Mouse (Mus musculus) thymus, postnatal 25 days (tissue): Measurements from ENCODE around the gene Neurl2.
"Not testable (repeated sequence)": the region's sequence is repeated elsewhere in the genome, so short reads cannot be mapped to it uniquely, and the experiment has no call there.

Source experiments
- DNase-seq: peaks from one replicate; pipeline ENCODE4 v3.0.0; 2022

The Neurl2 gene

DNA sequence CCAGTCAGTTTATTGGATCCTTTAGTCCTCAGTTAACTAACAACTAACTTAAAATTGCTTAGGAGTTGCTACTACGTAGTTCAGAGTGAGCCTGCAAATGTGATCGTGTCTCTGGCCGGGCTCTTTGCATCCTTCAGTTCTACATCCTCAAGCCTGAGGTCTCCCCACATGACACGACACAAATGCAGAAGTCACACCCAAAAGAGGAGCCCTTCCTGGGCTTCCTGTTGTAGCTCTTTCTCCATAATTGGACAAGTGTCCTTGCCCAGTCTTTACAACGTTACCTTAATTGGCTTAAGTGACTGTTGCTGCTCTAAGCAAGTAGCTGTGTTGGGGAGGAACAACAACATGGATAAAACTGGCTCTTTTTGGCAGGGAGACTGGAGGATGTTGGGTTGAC is 17.9 kb downstream of the Neurl2 start:
- DNase-seq = no peak

DNA sequence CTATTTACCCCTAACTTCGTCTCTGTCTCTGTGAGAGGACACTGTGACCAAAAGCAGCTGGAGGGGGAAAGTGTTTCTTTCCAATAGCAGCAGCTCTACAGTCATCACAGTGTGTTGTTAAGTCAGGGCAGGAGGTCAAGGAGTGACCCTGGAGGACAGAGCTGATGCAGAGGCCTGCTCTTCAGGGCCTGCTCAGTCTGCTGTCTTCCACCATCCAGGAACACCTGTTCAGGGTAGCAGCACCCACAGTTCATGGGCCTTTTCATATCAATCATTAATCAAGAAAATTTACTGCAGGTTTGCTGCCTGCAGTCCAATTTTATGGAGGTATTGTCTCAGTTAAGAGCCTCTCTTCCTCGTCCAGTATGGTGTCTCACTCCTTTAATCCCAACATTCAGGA is 19.7 kb downstream of the Neurl2 start:
- no peak for DNase-seq

GRCm38 (mm10) chr2:164806614-164807013 is 26.6 kb downstream of the Neurl2 start:
- no peak for DNase-seq

DNA sequence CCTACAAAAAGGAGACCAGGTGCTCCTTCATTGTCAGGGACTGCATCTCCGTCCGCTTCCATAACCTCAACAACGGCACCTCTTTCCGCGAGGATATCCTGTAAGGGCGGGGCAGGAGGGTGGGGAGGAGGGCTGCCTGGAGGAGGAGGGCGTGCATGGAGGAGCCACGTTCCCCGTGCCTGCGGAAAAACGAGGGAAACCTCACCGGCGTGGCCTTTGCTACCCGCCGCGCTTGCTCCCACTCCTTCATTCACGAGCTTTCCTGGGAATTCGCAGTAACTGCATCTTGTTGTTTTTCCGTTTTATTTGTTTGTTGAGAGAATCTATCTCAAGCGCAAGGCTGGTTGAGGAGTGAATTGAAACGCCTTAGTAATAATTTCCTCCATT is 27.9 kb downstream of the Neurl2 start:
- DNase-seq = no peak

- DNase-seq = peak; percentile 99
These were observed 28.5 kb downstream of the Neurl2 start, which contains the start of the genes Acot8 and Zswim3 for GRCm38 (mm10) chr2:164804533-164805331. Gene Acot8 (minus strand): TSS chr2:164804882. Gene Zswim3 (plus strand): TSS chr2:164805098.

DNA sequence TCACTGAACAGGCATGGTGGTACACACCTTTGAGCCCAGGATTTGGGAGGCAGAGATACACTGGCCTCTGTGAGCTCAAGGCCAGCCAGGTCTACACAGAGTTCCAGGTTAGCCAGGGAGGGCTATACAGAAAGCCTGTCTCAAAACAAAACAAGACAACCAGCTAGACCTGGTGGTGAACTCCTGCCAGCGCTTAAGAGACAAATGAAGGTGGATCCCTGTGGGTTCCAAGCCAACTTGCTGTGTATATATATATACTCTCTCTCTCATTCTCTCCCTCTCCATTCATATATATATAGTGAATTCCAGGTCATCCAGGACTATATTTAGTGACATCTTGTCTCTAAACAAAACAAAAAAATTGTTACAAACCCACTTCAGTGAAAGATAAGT is 29.3 kb downstream of the Neurl2 start:
- no peak for DNase-seq

GRCm38 (mm10) chr2:164803201-164803920 is 29.9 kb downstream of the Neurl2 start:
- no peak for DNase-seq

- DNase-seq = no peak
These were observed 32.8 kb downstream of the Neurl2 start for GRCm38 (mm10) chr2:164800252-164801004.

DNA sequence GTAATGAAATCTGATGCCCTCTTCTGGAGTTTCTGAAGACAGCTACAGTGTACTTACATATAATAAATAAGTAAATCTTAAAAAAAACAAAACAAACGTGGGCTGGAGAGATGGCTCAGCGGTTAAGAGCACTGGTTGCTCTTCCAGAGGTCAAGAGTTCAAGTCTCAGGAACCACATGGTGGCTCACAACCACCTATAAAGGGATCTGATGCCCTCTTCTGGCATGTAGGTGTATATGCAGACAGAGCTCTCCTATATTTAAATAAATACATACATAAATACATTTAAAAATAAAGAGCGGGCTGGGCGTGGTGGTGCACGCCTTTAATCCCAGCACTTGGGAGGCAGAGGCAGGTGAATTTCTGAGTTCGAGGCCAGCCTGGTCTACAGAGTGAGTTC is 34.7 kb downstream of the Neurl2 start:
- DNase-seq = not testable (repeated sequence)

GRCm38 (mm10) chr2:164795868-164796267 is 37.4 kb downstream of the Neurl2 start:
- no peak for DNase-seq

- DNase-seq = peak; percentile 66
These were observed 39.0 kb downstream of the Neurl2 start for GRCm38 (mm10) chr2:164794293-164794692.

DNA sequence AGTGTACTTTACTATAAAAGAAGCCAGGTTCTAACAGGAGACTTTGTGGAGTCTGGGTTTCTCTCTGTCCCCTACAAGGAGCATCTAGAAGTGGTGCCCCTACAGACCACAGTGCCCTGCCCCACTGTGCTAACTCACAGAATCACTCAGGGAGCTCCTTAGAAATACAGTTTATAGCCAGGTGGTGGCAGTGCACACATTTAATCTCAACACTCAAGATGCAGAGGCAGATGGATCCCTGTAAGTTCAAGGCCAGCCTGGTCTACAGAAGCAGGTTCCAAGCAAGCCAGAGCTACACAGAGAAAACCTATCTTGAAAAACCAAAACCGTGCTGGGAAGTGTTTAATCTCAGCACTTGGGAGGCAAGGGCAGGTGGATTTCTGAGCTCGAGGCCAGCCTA is 39.5 kb downstream of the Neurl2 start:
- no peak for DNase-seq

DNA sequence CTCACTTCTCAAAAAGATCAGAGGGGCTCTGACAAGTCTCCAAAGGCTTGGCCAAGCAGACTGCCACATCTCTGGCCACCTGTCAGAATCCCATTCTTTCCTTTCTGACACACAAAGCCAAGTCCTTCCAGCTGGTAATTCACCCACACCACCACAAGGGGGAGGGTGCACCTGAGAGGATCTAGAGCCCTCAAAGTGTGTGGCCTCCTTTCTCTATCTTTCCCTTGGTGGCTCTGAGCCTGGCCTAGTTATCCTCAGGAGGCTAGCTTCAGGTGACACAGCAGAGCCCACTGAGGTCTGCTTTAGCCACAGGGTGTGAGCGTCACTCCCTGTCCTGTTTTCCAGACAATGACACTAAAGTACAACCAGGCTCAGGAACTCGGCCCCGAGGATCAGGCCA is 40.0 kb downstream of the Neurl2 start:
- DNase-seq = peak; percentile 66

DNA sequence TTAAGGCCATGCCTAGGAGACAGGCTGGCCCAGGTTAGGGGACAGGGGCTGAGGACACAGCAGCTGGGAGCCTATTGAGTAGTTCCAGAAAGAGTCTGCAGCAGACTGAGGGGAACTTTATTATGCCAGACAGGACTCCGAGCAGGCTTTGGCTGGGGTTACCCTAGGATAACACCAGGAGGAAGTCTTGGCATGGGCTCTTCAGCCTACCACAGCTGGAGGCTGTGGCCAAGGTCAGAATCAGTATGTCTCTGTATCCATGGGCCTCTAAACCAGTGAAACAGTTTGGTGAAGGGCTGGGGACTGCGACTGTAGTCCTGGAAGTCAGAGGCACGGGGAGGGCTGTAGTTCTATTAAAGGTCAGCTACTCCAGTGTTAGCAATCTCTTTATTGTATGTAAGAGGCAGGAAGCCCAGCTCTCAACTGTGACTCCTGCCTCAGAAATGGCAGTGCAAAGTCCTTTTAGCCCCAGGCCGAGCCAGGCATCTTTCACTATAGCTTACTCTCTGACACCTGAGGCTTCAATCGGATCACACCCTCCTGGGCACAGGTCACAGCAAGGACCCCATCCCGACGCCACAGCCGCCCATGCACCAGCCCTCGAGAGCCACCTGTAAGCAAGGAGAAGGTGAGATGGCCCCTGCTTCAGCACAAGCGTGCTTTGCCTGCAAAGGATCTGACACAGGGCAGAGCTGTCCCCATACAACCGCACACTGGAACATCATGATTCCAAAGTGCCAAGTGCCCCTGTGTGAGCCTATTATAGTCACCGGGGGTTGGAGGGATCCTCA is 40.7 kb downstream of the Neurl2 start:
- no peak for DNase-seq

- DNase-seq = no peak
These were observed 41.4 kb downstream of the Neurl2 start for GRCm38 (mm10) chr2:164791841-164792261.

DNA sequence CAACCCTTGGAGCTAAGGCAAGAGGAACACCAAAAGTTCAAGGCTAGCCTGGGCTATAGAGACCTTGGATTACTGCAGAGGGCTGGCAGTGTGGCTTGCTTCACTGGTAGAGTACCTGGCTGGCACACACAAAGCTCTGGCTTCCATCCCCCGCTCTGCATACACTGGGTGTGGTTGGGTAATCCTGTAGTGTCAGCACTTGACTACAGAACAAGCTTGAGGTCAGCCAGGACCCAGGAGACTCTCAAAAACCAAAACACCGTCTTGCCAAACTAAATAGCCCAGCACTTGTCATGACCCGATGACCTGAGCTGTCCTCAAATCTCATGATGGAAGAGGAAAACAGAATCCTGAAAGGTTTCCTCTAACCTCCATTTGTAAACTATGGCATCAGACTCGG is 42.8 kb downstream of the Neurl2 start:
- no peak for DNase-seq

- DNase-seq = no peak
These were observed 44.8 kb downstream of the Neurl2 start for GRCm38 (mm10) chr2:164788411-164788810.

GRCm38 (mm10) chr2:164787779-164788178 is 45.5 kb downstream of the Neurl2 start:
- DNase-seq = no peak

- DNase-seq = no peak
These were observed 46.2 kb downstream of the Neurl2 start for GRCm38 (mm10) chr2:164787032-164787431.

GRCm38 (mm10) chr2:164786388-164786885 is 46.8 kb downstream of the Neurl2 start:
- no peak for DNase-seq

DNA sequence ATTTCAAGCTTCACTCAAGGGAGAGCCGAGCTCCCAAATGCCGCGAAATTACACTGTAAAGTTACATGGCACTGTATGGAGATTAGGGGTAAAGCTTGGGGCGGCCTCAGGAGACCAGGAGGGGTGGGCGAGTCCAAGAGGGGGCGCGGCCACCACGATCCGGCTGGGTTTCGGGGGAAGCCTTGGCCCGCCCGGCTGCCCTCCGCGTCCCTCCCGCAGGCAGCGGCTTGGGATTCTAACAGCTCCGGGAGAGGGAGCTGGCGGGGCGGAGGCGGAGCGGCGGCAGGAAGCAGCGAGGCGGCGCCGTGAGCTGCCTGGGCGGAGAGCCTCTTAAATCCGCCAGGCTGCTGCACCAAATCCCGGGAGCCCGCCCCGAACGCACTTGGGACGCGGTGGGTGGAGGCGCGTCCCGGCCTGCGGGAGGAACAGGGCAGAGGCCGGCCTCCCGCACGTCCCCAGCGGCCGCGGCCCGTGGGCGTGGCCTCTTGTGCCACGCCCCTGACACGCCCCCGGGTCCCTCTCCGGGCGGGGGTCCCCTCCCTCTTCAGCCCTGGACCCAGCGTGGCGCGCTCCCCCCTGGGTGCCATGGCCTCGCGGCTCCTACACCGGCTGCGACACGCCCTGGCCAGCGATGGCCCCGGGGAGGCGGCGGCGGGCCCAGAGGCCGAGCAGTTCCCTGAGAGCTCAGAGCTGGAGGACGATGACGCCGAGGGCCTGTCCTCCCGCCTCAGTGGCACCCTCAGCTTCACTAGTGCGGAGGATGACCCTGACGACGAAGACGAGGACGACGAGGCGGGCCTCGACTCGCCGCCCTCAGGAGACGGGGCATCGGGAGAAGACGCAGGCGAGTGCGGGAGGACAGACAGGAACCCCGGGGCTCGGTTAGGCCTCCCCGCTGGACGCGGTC is 47.5 kb downstream of the Neurl2 start, which contains the start of gene Snx21:
Gene Snx21 (plus strand): TSS at position 343 of the 907 bp plus-strand sequence.
- DNase-seq = peak; percentile 69
